In the genomic region with DNA sequence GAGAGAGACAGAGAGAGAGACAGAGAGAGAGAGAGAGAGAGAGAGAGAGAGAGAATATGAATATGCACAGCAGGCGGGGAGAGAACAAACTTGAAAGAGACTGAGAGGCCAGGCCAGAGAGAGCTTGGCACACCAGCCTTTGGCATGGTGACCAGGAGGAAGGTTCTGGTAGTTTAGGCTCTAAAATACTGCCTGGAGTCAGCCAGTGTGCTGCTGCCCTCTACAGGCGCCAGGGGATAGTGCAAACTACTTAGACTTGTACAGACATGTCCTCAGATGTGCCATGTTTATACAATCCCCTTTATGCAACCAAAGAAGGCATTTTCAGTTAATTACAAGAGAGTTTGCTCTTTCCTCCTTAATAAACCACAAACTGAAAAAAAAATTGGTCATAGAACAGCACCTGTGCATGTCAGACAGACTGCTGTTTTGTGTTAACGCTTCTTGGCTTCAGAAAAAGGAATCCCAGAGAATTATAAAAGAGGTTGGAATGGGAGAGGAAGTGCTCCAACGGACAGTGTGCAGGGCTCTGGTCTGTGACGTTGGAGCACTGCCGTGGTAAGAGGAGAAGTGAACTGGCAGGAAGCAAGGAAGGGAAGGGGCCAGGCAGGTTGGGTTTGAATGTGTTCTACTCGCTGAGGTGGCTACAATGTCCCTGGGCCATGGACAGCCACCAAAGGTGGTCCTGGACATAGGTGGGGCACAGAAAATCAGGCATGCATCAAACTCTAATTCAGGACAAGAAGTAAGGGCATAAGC, we compare ENCODE assay signal across 8 mouse cellular contexts.
A peak's percentile ranks its signal among the peaks of the same experiment; 100 is the strongest.
DNase-seq lines count a peak whose midpoint lies in the region; ATAC-seq and TF ChIP-seq lines count a peak whose summit lies in the region.

No protein-coding gene starts in this region.

- peaks cover 43% of the 10 kb centered on the region for H3K4me1 ChIP-seq in hindbrain, embryonic 12.5 days

- H3K36me3 ChIP-seq in hindbrain, embryonic 12.5 days = peaks cover 4% of the 10 kb centered on the region

- H3K27me3 ChIP-seq in Patski = no peaks in the 10 kb centered on the region
- H3K27me3 ChIP-seq in hindbrain, embryonic 12.5 days = no peaks in the 10 kb centered on the region

- peak; percentile 96 for TF ChIP-seq CTCF in Patski (IDR thresholded peaks at IDR 0.05)

- peak overlapping the region; percentile 65 for H3K27ac ChIP-seq in hindbrain, embryonic 12.5 days

- DNase-seq in Patski (ENCODE audit: low read depth, low spot score) = peak; percentile 43
- peak; percentile 97 to 98 for DNase-seq in cerebellum, postnatal 14 days
- peak; percentile 89 to 90 for DNase-seq in frontal cortex, postnatal 14 days (ENCODE audit: low spot score in 2 of 2)
- DNase-seq in layer of hippocampus, postnatal 10 days (ENCODE audit: low spot score in 2 of 2) = peak; percentile 94 to 95
- DNase-seq in lung, postnatal 14 days = peak; percentile 94
- DNase-seq in retina, adult 2 months (ENCODE audit: low read depth, low spot score) = peak; percentile 57
- peak; percentile 78 for DNase-seq in thymus, postnatal 25 days

- 52% methylated on average over 7 of the region's 7 CpGs for WGBS in hindbrain, embryonic 12.5 days

- peak; percentile 93 for ATAC-seq in Patski
- peak; percentile 53 for ATAC-seq in hindbrain, embryonic 12.5 days (ENCODE audit: low FRiP score)

- H3K9me3 ChIP-seq in hindbrain, embryonic 12.5 days (replicated peaks) = no peaks in the 10 kb centered on the region

- in situ Hi-C loops in Patski (cut with MboI; ENCODE audit: low pct_unique_long_range_greater_than_20kb) = no loop called here

- CTCF ChIA-PET in Patski (lab: Charles Lee) = interaction anchor here (1.2 to 1.5 kb wide), 3 partner anchors 13 to 34 kb away, joined by 3 to 9 read pairs (median 8); no protein-coding TSS in a partner anchor

- no peak overlapping the region for H3K4me3 ChIP-seq in hindbrain, embryonic 12.5 days

- H3K9ac ChIP-seq in hindbrain, embryonic 12.5 days = no peak overlapping the region

- POLR2A ChIA-PET in Patski (lab: Charles Lee) = interaction anchor here (0.6 kb wide), 1 partner anchor 38 kb away, joined by 4 read pairs; no protein-coding TSS in a partner anchor

- H3K4me2 ChIP-seq in hindbrain, embryonic 12.5 days (replicated peaks) = no peak overlapping the region

Comparison
In these comparisons a context has a peak if more than half of its experiments do, and no peak if none do; other contexts are left out.
1. DNase-seq: peak in every context shown above with its lines; median percentile 98 in cerebellum, postnatal 14 days; 94 in layer of hippocampus, postnatal 10 days; 94 in lung, postnatal 14 days; 90 in frontal cortex, postnatal 14 days; 78 in thymus, postnatal 25 days; 57 in retina, adult 2 months; 43 in Patski.